Mouse (Mus musculus): ENCODE measurements around the gene Mdk.

Gene Mdk

GRCm38 (mm10) chr2:91931328-91932159 lies 553 bp downstream of the Mdk start:
- no peak for DNase-seq

GRCm38 (mm10) chr2:91930761-91931291 lies 1.3 kb downstream of the Mdk start:
- peak; percentile 66 for DNase-seq

GRCm38 (mm10) chr2:91929936-91930335 lies 2.2 kb downstream of the Mdk start:
- peak; percentile 66 for DNase-seq

GRCm38 (mm10) chr2:91929455-91929854 lies 2.6 kb downstream of the Mdk start:
- DNase-seq: no peak

- no peak for DNase-seq
Measured at GRCm38 (mm10) chr2:91928534-91929350, 3.4 kb downstream of the Mdk start.

- DNase-seq: peak; percentile 83
Measured at GRCm38 (mm10) chr2:91927826-91928533, 4.1 kb downstream of the Mdk start.

GRCm38 (mm10) chr2:91926949-91927348 lies 5.1 kb downstream of the Mdk start, which contains the start of gene Chrm4:
Chrm4 (plus strand) TSS chr2:91927249.
- no peak for DNase-seq

GRCm38 (mm10) chr2:91925442-91925841 lies 6.7 kb downstream of the Mdk start:
- DNase-seq: no peak

GRCm38 (mm10) chr2:91924726-91925125 lies 7.4 kb downstream of the Mdk start:
- no peak for DNase-seq

- DNase-seq: peak; percentile 61
Measured at GRCm38 (mm10) chr2:91923415-91924337, 8.4 kb downstream of the Mdk start.

- DNase-seq: no peak
Measured at GRCm38 (mm10) chr2:91922586-91923414, 9.3 kb downstream of the Mdk start.

GRCm38 (mm10) chr2:91921790-91922570 lies 10.1 kb downstream of the Mdk start:
- DNase-seq: peak; percentile 34

GRCm38 (mm10) chr2:91921181-91921789 lies 10.8 kb downstream of the Mdk start:
- DNase-seq: peak; percentile 84

- DNase-seq: no peak
Measured at GRCm38 (mm10) chr2:91920130-91920529, 12.0 kb downstream of the Mdk start.

GRCm38 (mm10) chr2:91917096-91917495 lies 15.0 kb downstream of the Mdk start:
- DNase-seq: no peak

- DNase-seq: no peak
Measured at GRCm38 (mm10) chr2:91916346-91916977, 15.6 kb downstream of the Mdk start.

- DNase-seq: no peak
Measured at GRCm38 (mm10) chr2:91913328-91914110, 18.6 kb downstream of the Mdk start.

GRCm38 (mm10) chr2:91912616-91913015 lies 19.5 kb downstream of the Mdk start:
- DNase-seq: no peak

Data from kidney, adult 9 months (tissue).